Mouse (Mus musculus) G1E (cell line): Measurements from ENCODE around the gene Sept8.

ENCODE experiments used
- CTCF ChIP-seq: IDR thresholded peaks from 2 replicates; pipeline ENCODE4 v1.5.1; 2012; ENCODE audit warnings: low read depth, low read length, inconsistent platforms, mixed read lengths
- GATA1 ChIP-seq: IDR thresholded peaks from 2 replicates; pipeline ENCODE4 v1.6.1; 2012; ENCODE audit warnings: borderline replicate concordance, low read length, inconsistent platforms, mixed read lengths
- POLR2AphosphoS5 ChIP-seq: IDR thresholded peaks from 2 replicates; pipeline ENCODE4 v1.6.1; 2012; ENCODE audit warnings: low read depth, low read length, inconsistent platforms; ENCODE audit not compliant: insufficient replicate concordance
- TAL1 ChIP-seq: conservative IDR thresholded peaks from 2 replicates; pipeline ENCODE4 v1.6.1; 2012; ENCODE audit warnings: low read depth, low read length, inconsistent platforms, mixed read lengths

DNA sequence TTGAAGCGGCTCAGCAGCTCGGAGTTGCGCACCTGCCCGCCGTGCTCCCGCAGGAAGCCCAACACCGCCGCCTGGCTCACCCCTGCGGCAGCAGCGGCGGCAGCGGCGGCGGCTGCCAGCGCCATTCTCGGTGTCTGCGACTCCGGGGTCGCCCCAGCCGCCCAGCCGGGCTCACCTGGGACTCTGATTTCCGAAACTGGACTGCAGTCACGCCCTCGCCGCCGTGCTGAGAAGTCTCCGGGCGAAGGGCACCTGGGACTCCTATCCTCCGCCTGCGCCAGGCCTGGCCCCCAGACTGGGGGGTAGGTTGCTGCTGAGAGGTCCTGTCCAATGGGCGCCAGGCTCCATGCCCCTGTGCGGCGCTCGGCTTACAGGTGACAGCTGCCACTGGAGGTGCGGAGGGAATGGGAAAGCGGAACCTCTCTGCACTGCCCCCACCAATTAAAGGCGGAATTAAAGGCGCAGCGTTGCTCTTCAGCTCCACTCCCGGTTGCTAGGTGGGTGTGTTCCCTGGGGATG lies 39.2 kb upstream of the Sept8 start, which contains the start of the genes Gm9945 and Sowaha:
- TF ChIP-seq CTCF: no peak
- no peak for TF ChIP-seq TAL1
- TF ChIP-seq POLR2AphosphoS5: no peak
- no peak for TF ChIP-seq GATA1
